Mouse (Mus musculus): ENCODE measurements around the gene Prkcd. TPM values are rescaled to one million over a fixed set of nuclear protein-coding genes. Genes with fewer than 3 reads are reported as not detected.
A peak's percentile ranks its signal among the peaks of the same experiment; 100 is the strongest.

Prkcd gene
- polyA plus RNA-seq, 1 experiment, result 29.3 TPM

DNA sequence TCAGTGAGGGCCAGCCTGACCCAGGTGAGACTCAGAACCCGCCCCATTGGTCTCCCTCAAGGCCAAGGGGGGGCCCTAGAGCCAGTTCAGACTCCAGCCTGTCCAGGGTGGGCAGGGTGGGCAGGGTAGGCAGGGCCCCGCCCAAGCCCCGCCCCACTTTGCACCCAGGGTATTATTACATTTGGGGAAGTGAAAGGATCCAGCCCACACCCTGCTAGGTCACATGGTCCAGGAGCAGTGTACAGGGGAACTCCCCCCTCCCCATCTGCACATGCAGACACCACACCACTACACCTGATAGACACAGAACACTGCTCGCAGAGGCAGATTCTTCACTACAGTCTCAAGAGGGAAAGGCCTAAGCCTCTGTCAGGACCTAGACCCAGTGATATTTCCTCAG, 18.3 kb downstream of the Prkcd start:
- Histone ChIP-seq H3K4me3 (ENCODE audit: insufficient read depth, poor library complexity, severe bottlenecking) (no peak overlapping the region), H3K27me3 (ENCODE audit: control insufficient read depth, insufficient read depth, insufficient read length) (no peaks in the 10 kb centered on the region), H3ac (ENCODE audit: control insufficient read depth, insufficient read length, low read depth) (no peak overlapping the region), H3K79me3 (ENCODE audit: low read depth) (peaks cover 2% of the 10 kb centered on the region), H3K79me2 (ENCODE audit: control insufficient read depth, insufficient read depth) (peaks cover 21% of the 10 kb centered on the region), H3K36me3 (ENCODE audit: control insufficient read depth, insufficient read depth) (peaks cover 19% of the 10 kb centered on the region)
- TF ChIP-seq MYOG (IDR thresholded peaks at IDR 0.05; ENCODE audit: control insufficient read depth, extremely low read depth, insufficient read length), result no peak

- TF ChIP-seq MAX (IDR thresholded peaks at IDR 0.05) (no peak), FOSL1 (IDR thresholded peaks at IDR 0.05; ENCODE audit: insufficient read depth, low read length, poor library complexity, severe bottlenecking) (no peak), CEBPB (IDR thresholded peaks at IDR 0.05; ENCODE audit: low read depth) (no peak), USF1 (IDR thresholded peaks at IDR 0.05; ENCODE audit: low read depth) (no peak), MYOG (IDR thresholded peaks at IDR 0.05; ENCODE audit: control insufficient read depth, extremely low read depth, insufficient read length) (no peak), CTCF (IDR thresholded peaks at IDR 0.05; ENCODE audit: control insufficient read depth, insufficient read depth, insufficient read length) (no peak), MYOD1 (IDR thresholded peaks at IDR 0.05; ENCODE audit: control insufficient read depth, insufficient read length, low read depth) (no peak)
- Histone ChIP-seq H3ac (ENCODE audit: control insufficient read depth, insufficient read length, low read depth) (no peak overlapping the region), H3K4me3 (ENCODE audit: insufficient read depth, poor library complexity, severe bottlenecking) (no peak overlapping the region), H3K36me3 (ENCODE audit: control insufficient read depth, insufficient read depth) (peaks cover 28% of the 10 kb centered on the region), H3K27me3 (ENCODE audit: control insufficient read depth, insufficient read depth, insufficient read length) (no peaks in the 10 kb centered on the region), H3K79me3 (ENCODE audit: low read depth) (peaks cover 2% of the 10 kb centered on the region), H3K79me2 (ENCODE audit: control insufficient read depth, insufficient read depth) (peaks cover 12% of the 10 kb centered on the region)
These were observed 19.2 kb downstream of the Prkcd start for GRCm38 (mm10) chr14:30606817-30607216.

DNA sequence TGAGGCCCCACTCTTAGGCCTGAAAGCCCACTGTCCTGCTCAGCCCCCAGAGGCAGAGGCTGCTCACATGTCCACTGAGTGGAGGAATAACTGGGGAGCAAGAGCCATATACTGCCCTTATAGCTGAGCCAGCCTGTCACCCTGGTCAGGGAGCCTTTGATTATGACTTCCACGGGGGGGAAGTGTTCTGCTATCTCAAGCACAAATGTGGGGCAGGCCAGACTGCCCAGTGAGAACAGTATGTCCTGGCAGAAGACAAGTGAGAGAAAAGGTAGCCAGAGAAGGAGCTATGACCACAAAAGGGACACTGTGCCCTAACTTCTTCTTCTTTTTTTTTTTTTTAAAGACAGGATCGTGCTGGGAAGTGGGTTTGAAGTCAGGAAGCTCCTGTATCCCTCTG, 28.9 kb downstream of the Prkcd start:
- Histone ChIP-seq H3K4me3 (ENCODE audit: insufficient read depth, poor library complexity, severe bottlenecking) (no peak overlapping the region), H3ac (ENCODE audit: control insufficient read depth, insufficient read length, low read depth) (no peak overlapping the region), H3K27me3 (ENCODE audit: control insufficient read depth, insufficient read depth, insufficient read length) (no peaks in the 10 kb centered on the region), H3K79me3 (ENCODE audit: low read depth) (no peaks in the 10 kb centered on the region), H3K36me3 (ENCODE audit: control insufficient read depth, insufficient read depth) (peaks cover 38% of the 10 kb centered on the region), H3K79me2 (ENCODE audit: control insufficient read depth, insufficient read depth) (no peaks in the 10 kb centered on the region)
- TF ChIP-seq MYOG (IDR thresholded peaks at IDR 0.05; ENCODE audit: control insufficient read depth, extremely low read depth, insufficient read length), result no peak
- no peak for TF ChIP-seq FOSL1 (IDR thresholded peaks at IDR 0.05; ENCODE audit: insufficient read depth, low read length, poor library complexity, severe bottlenecking)
- no peak for TF ChIP-seq USF1 (IDR thresholded peaks at IDR 0.05; ENCODE audit: low read depth)
- no peak for TF ChIP-seq CEBPB (IDR thresholded peaks at IDR 0.05; ENCODE audit: low read depth)
- no peak for TF ChIP-seq MAX (IDR thresholded peaks at IDR 0.05)
- TF ChIP-seq CTCF (IDR thresholded peaks at IDR 0.05; ENCODE audit: control insufficient read depth, insufficient read depth, insufficient read length), result no peak

- H3K4me3 ChIP-seq (ENCODE audit: insufficient read depth, poor library complexity, severe bottlenecking), result no peak overlapping the region
- peaks cover 31% of the 10 kb centered on the region for H3K36me3 ChIP-seq (ENCODE audit: control insufficient read depth, insufficient read depth)
These were observed 29.6 kb downstream of the Prkcd start for GRCm38 (mm10) chr14:30596407-30596806.

GRCm38 (mm10) chr14:30595576-30596313, 30.3 kb downstream of the Prkcd start:
- Histone ChIP-seq H3K79me2 (ENCODE audit: control insufficient read depth, insufficient read depth) (no peaks in the 10 kb centered on the region), H3K79me3 (ENCODE audit: low read depth) (no peaks in the 10 kb centered on the region), H3ac (ENCODE audit: control insufficient read depth, insufficient read length, low read depth) (no peak overlapping the region), H3K27me3 (ENCODE audit: control insufficient read depth, insufficient read depth, insufficient read length) (no peaks in the 10 kb centered on the region), H3K4me3 (ENCODE audit: insufficient read depth, poor library complexity, severe bottlenecking) (no peak overlapping the region), H3K36me3 (ENCODE audit: control insufficient read depth, insufficient read depth) (peaks cover 27% of the 10 kb centered on the region)
- TF ChIP-seq MYOD1 (IDR thresholded peaks at IDR 0.05; ENCODE audit: control insufficient read depth, insufficient read length, low read depth) (no peak), MYOG (IDR thresholded peaks at IDR 0.05; ENCODE audit: control insufficient read depth, extremely low read depth, insufficient read length) (no peak), MAX (IDR thresholded peaks at IDR 0.05) (no peak), CTCF (IDR thresholded peaks at IDR 0.05; ENCODE audit: control insufficient read depth, insufficient read depth, insufficient read length) (no peak), FOSL1 (IDR thresholded peaks at IDR 0.05; ENCODE audit: insufficient read depth, low read length, poor library complexity, severe bottlenecking) (no peak), CEBPB (IDR thresholded peaks at IDR 0.05; ENCODE audit: low read depth) (no peak), USF1 (IDR thresholded peaks at IDR 0.05; ENCODE audit: low read depth) (no peak)

More at GRCm38 (mm10) chr14:30596407-30596806, 29.6 kb downstream of the Prkcd start:
- no peaks in the 10 kb centered on the region for H3K79me2 ChIP-seq (ENCODE audit: control insufficient read depth, insufficient read depth)
- no peaks in the 10 kb centered on the region for H3K79me3 ChIP-seq (ENCODE audit: low read depth)
- no peak overlapping the region for H3ac ChIP-seq (ENCODE audit: control insufficient read depth, insufficient read length, low read depth)
- peak; percentile 62 for TF ChIP-seq MYOD1 (IDR thresholded peaks at IDR 0.05; ENCODE audit: control insufficient read depth, insufficient read length, low read depth)
- TF ChIP-seq MYOG (IDR thresholded peaks at IDR 0.05; ENCODE audit: control insufficient read depth, extremely low read depth, insufficient read length), result no peak
- H3K27me3 ChIP-seq (ENCODE audit: control insufficient read depth, insufficient read depth, insufficient read length), result no peaks in the 10 kb centered on the region

DNA sequence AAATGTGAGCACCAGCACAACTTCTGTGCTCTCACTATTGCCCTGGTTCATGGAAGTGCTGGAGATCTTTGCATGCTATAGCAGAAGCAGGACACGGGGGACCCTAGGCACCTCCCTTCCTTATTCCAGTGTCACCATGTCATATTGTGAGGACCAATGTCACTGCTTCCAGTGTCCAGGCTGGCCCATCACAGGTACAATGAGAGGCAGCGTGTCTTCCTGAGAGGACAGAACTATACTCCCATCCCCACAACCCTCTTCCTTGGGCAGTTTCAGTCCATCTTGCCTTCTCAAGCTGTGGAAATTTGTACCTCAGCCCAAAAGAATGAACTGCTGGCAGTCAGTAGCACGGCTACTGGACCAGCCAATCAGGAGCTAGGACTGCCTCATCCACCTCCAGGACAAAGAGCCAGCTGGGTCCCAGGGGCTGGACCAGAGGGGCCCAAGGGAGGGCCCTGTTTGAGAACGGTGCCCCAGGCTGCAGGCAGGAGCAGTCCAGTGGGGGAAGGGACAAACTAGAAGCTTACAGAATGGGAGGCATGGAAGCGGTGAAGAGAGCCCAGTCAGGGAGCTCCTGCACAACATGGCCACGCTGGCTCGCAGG, 31.8 kb downstream of the Prkcd start:
- TF ChIP-seq USF1 (IDR thresholded peaks at IDR 0.05; ENCODE audit: low read depth) (no peak), MYOD1 (IDR thresholded peaks at IDR 0.05; ENCODE audit: control insufficient read depth, insufficient read length, low read depth) (no peak), MAX (IDR thresholded peaks at IDR 0.05) (no peak), CTCF (IDR thresholded peaks at IDR 0.05; ENCODE audit: control insufficient read depth, insufficient read depth, insufficient read length) (no peak), FOSL1 (IDR thresholded peaks at IDR 0.05; ENCODE audit: insufficient read depth, low read length, poor library complexity, severe bottlenecking) (no peak), MYOG (IDR thresholded peaks at IDR 0.05; ENCODE audit: control insufficient read depth, extremely low read depth, insufficient read length) (no peak), CEBPB (IDR thresholded peaks at IDR 0.05; ENCODE audit: low read depth) (no peak)
- no peak overlapping the region for H3K4me3 ChIP-seq (ENCODE audit: insufficient read depth, poor library complexity, severe bottlenecking)
- no peaks in the 10 kb centered on the region for H3K79me2 ChIP-seq (ENCODE audit: control insufficient read depth, insufficient read depth)

More for the DNA sequence above, 31.8 kb downstream of the Prkcd start:
- Histone ChIP-seq H3K79me3 (ENCODE audit: low read depth) (no peaks in the 10 kb centered on the region), H3ac (ENCODE audit: control insufficient read depth, insufficient read length, low read depth) (no peak overlapping the region), H3K27me3 (ENCODE audit: control insufficient read depth, insufficient read depth, insufficient read length) (no peaks in the 10 kb centered on the region), H3K36me3 (ENCODE audit: control insufficient read depth, insufficient read depth) (peaks cover 21% of the 10 kb centered on the region)
